Mouse (Mus musculus) embryonic fibroblast, embryonic 13.5 days (primary cell): Measurements from ENCODE around the gene Galnt4.

Experiments
- CTCF ChIP-seq: IDR thresholded peaks from 2 replicates; pipeline ENCODE4 v1.5.1; 2011; ENCODE audit warnings: mild to moderate bottlenecking, control low read depth, low read length, moderate library complexity, borderline replicate concordance; ENCODE audit not compliant: insufficient read depth
- POLR2A ChIP-seq: IDR thresholded peaks from 2 replicates; pipeline ENCODE4 v1.6.1; 2011; ENCODE audit warnings: low read depth, mild to moderate bottlenecking, control low read depth, low read length, moderate library complexity

DNA sequence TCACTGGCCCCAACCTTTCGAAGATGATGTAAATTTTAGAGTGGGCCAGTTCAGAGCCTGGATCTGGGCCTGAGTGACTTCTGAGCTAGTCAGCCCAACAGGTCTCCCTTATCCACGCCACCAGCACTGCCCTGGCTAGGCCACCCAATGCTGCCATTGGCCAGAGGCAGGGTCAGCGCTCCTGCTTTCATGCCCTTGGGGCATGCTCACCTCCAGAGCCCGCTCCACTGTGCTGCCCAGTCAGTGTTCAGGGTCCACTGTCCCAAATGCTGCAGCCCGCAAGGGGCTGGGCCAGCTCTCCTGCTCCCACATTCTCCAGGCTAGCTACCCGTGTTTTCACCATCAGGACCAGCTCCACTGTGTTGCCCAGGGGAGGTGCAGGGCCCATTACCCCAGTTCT is 42.1 kb downstream of the Galnt4 start:
- TF ChIP-seq CTCF (no peak), POLR2A (no peak)
